Mouse (Mus musculus) lung, postnatal 0 days (tissue): ENCODE data around the gene Agap3.

Experiments used
- CTCF ChIP-seq: IDR thresholded peaks from 2 replicates; pipeline ENCODE4 v1.5.1; 2016; ENCODE audit warnings: antibody characterized with exemption, mild to moderate bottlenecking
- EP300 ChIP-seq: IDR thresholded peaks from 2 replicates; pipeline ENCODE4 v1.6.1; 2016; ENCODE audit warnings: antibody characterized with exemption, mild to moderate bottlenecking, control low read depth

DNA sequence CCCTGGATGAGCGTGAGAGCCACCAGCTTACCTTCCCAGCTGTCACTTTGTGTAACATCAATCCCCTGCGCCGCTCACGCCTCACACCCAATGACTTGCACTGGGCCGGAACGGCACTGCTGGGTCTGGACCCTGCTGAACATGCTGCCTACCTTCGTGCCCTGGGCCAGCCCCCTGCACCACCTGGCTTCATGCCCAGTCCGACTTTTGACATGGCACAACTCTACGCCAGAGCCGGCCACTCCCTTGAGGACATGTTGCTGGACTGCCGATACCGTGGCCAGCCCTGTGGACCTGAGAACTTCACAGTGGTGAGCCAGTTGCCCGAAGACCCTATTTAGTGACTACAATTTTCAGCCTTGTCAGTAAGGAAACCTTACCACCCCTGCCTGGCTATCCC, 38.0 kb upstream of the Agap3 start:
- no peak for TF ChIP-seq CTCF
- TF ChIP-seq EP300: no peak
